Mouse (Mus musculus): ENCODE results near the gene Inhbc.

Inhbc gene

GRCm38 (mm10) chr10:127369834-127370820 lies at the start of gene Inhbc:
Inhbc (minus strand) TSS chr10:127370431.
- no peak for DNase-seq (ENCODE audit: low read depth, low spot score)

- no peak for DNase-seq (ENCODE audit: low read depth, low spot score)
Observed at GRCm38 (mm10) chr10:127414141-127414540, 43.9 kb upstream of the Inhbc start.

- DNase-seq (ENCODE audit: low read depth, low spot score): no peak
Observed at GRCm38 (mm10) chr10:127413585-127413984, 43.4 kb upstream of the Inhbc start.

- DNase-seq (ENCODE audit: low read depth, low spot score): no peak
Observed at GRCm38 (mm10) chr10:127412776-127413175, 42.5 kb upstream of the Inhbc start.

GRCm38 (mm10) chr10:127412101-127412500 lies 41.9 kb upstream of the Inhbc start:
- DNase-seq (ENCODE audit: low read depth, low spot score): no peak

- DNase-seq (ENCODE audit: low read depth, low spot score): no peak
Observed at GRCm38 (mm10) chr10:127407391-127407790, 37.2 kb upstream of the Inhbc start.

- DNase-seq (ENCODE audit: low read depth, low spot score): no peak
Observed at GRCm38 (mm10) chr10:127404701-127405100, 34.5 kb upstream of the Inhbc start.

GRCm38 (mm10) chr10:127391774-127392173 lies 21.5 kb upstream of the Inhbc start:
- no peak for DNase-seq (ENCODE audit: low read depth, low spot score)

GRCm38 (mm10) chr10:127381743-127382134 lies 11.5 kb upstream of the Inhbc start:
- no peak for DNase-seq (ENCODE audit: low read depth, low spot score)

- peak; percentile 20 for DNase-seq (ENCODE audit: low read depth, low spot score)
Observed at GRCm38 (mm10) chr10:127380767-127381742, 10.8 kb upstream of the Inhbc start.

- DNase-seq (ENCODE audit: low read depth, low spot score): peak; percentile 75
Observed at GRCm38 (mm10) chr10:127380251-127380691, 10.0 kb upstream of the Inhbc start, which contains the start of gene R3hdm2. R3hdm2 (plus strand) TSS chr10:127380327.

GRCm38 (mm10) chr10:127379654-127380053 lies 9.4 kb upstream of the Inhbc start:
- no peak for DNase-seq (ENCODE audit: low read depth, low spot score)

- DNase-seq (ENCODE audit: low read depth, low spot score): no peak
Observed at GRCm38 (mm10) chr10:127377700-127378099, 7.5 kb upstream of the Inhbc start.

- DNase-seq (ENCODE audit: low read depth, low spot score): no peak
Observed at GRCm38 (mm10) chr10:127371023-127371422, 792 bp upstream of the Inhbc start.

- no peak for DNase-seq (ENCODE audit: low read depth, low spot score)
Observed at GRCm38 (mm10) chr10:127368273-127368672, 2.0 kb downstream of the Inhbc start.

GRCm38 (mm10) chr10:127367116-127367515 lies 3.1 kb downstream of the Inhbc start:
- no peak for DNase-seq (ENCODE audit: low read depth, low spot score)

GRCm38 (mm10) chr10:127360714-127361113 lies 9.5 kb downstream of the Inhbc start:
- no peak for DNase-seq (ENCODE audit: low read depth, low spot score)

- DNase-seq (ENCODE audit: low read depth, low spot score): no peak
Observed at GRCm38 (mm10) chr10:127355336-127355735, 14.9 kb downstream of the Inhbc start.

GRCm38 (mm10) chr10:127353909-127354895 lies 16.0 kb downstream of the Inhbc start, which contains the start of gene Inhbe:
Inhbe (minus strand) TSS chr10:127354411.
- no peak for DNase-seq (ENCODE audit: low read depth, low spot score)

- no peak for DNase-seq (ENCODE audit: low read depth, low spot score)
Observed at GRCm38 (mm10) chr10:127352766-127353165, 17.5 kb downstream of the Inhbc start.
